Mouse (Mus musculus): ENCODE measurements at regions not wholly inside any gene's neighbourhood (a gene's known extent, or its start where the extent isn't known, plus 50 kb on each side); places are given as distances from the start of the nearest gene placed in this dataset.

- TF ChIP-seq ETS1 (IDR thresholded peaks at IDR 0.05; ENCODE audit: low read depth, low read length): no peak
- no peak for TF ChIP-seq RAD21 (IDR thresholded peaks at IDR 0.05; ENCODE audit: low read depth, low read length)
- TF ChIP-seq ZMIZ1 (IDR thresholded peaks at IDR 0.05; ENCODE audit: low read depth, low read length): no peak
These were observed 67.8 kb upstream of the Foxa2 start for GRCm38 (mm10) chr2:148114600-148114999.
